Mouse (Mus musculus): Measurements from ENCODE around the gene Triobp.

DNA sequence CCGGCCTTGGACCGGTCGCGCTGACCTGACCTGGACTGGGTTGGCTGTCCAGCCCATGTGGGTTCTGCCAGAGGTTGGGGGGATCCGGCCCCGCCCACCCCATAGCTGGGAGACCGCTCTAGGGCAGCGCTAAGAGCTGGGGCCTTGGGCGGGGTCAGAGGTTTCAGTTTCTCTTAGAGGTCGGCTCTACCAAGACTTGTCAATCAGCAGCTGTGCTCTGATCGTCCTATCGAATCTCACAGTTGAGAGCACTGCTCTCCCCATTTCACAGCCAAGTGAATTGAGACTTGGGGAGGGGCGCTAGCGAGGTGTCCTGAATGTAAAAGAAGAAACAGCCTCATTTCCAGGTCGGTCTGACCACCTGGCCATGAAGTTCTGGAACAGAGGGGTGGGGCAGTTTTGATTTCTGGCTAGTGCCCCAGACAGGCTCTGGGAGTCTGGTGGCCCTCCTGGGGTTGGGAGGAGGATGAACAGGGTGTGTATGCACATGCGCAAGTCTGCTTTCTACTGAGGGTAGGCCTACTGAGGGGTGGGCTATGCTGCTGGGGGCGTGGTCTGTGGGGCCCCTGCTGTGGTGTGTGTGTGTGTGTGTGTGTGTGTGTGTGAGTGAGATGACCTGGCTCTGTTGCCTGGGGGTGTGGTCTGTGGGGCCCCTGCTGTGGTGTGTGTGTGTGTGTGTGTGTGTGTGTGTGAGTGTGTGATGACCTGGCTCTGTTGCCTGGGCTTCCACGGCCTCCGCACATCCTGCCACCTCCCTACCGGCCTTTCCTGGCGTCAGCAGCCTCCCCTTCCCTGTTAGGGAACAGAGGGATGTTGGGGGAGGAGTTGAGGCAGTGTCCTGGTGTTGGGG, 36.1 kb downstream of the Triobp start:
- TF ChIP-seq CTCF (IDR thresholded peaks at IDR 0.05) (no peak), POLR2A (IDR thresholded peaks at IDR 0.05; ENCODE audit: insufficient read depth, low read depth, low read length) (peak; percentile 41; the same call in 1 of the 2 replicates), EP300 (IDR thresholded peaks at IDR 0.05; ENCODE audit: insufficient read depth, low read depth, low read length) (no peak; the same call in 1 of the 2 replicates)
